Mouse (Mus musculus) left cerebral cortex, adult 2 months (tissue): ENCODE measurements around the gene Olfr231. TPM values are rescaled to one million over a fixed set of nuclear protein-coding genes. Genes with fewer than 3 reads are reported as not detected.

ENCODE experiments used
- DNase-seq, 2 experiments: peaks; one replicate each; pipeline ENCODE4 v3.0.0; 2021 to 2022; ENCODE audit warnings: low spot score in 2 of 2, mixed read lengths in 1 of 2; ENCODE audit errors: extremely low spot score in 1 of 2
- H3K27ac ChIP-seq: fragments of 200-600 bp; 2 replicates; pipeline ENCODE4 v1.8.1; 2022
- H3K4me3 ChIP-seq: fragments of 200-600 bp; 2 replicates; pipeline ENCODE4 v1.8.1; 2022
- CTCF ChIP-seq: fragments of 200-600 bp; IDR thresholded peaks from 2 replicates; pipeline ENCODE4 v1.8.1; 2022; ENCODE audit warnings: antibody characterized with exemption, mild to moderate bottlenecking, moderate library complexity
- intact Hi-C: fragments of 180-260 bp; cut with DNase I; formaldehyde crosslinking; loops from one replicate; pipeline ENCODE4 v1.15.1; 2025
- total RNA-seq, 2 experiments: library from RNA; stranded (reverse); gene quantifications; 2 replicates each; pipeline ENCODE4 v1.2.3; 2021

Olfr231 gene
- total RNA-seq, 2 experiments from 2014 or later, result not detected

- no peak within 1 kb of the TSS for H3K4me3 ChIP-seq
- TF ChIP-seq CTCF, result no peak
Observed at GRCm38 (mm10) chr1:174066305-174066704, 54.7 kb downstream of the Olfr231 start, which contains the start of gene Olfr430. Gene Olfr430, plus strand, starts transcription at chr1:174066605.

More at GRCm38 (mm10) chr1:174066305-174066704, 54.7 kb downstream of the Olfr231 start, which contains the start of gene Olfr430:
- no peak for DNase-seq
- intact Hi-C loops, result no loop called here
- H3K27ac ChIP-seq, result no peak within 1 kb of the TSS

Other genes starting within 250 kb of the Olfr231 start
- gene Ifi211, start 208.1 kb downstream of the Olfr231 start, total RNA-seq, result not detected
- 1 to 10 TPM; 1.5 to 2.3 TPM for gene Mndal, start 178.7 kb downstream of the Olfr231 start, total RNA-seq
- under 1 TPM; 0.30 to 0.70 TPM for gene Ifi203, start 178.5 kb downstream of the Olfr231 start, total RNA-seq
- not detected for gene Ifi202b, start 138.4 kb downstream of the Olfr231 start, total RNA-seq
- not detected for gene Ifi205, start 89.4 kb downstream of the Olfr231 start, total RNA-seq
- not detected for gene Olfr433, start 80.5 kb downstream of the Olfr231 start, total RNA-seq
- gene Olfr432, start 72.0 kb downstream of the Olfr231 start, total RNA-seq, result not detected
- gene Olfr430, start 54.6 kb downstream of the Olfr231 start, total RNA-seq, result not detected
- not detected for gene Olfr429, start 36.8 kb downstream of the Olfr231 start, total RNA-seq
- not detected for gene Olfr427, start 24.3 kb downstream of the Olfr231 start, total RNA-seq
- gene Olfr424, start 10.4 kb upstream of the Olfr231 start, total RNA-seq, result not detected
- not detected for gene Olfr420, start 34.5 kb upstream of the Olfr231 start, total RNA-seq
- gene Spta1, start 51.6 kb upstream of the Olfr231 start, total RNA-seq, result under 1 TPM; 0.05 to 0.07 TPM
- gene Olfr419, start 130.9 kb upstream of the Olfr231 start, total RNA-seq, result not detected
- not detected for gene Mptx1, start 209.4 kb upstream of the Olfr231 start, total RNA-seq
- gene Olfr417, start 244.0 kb upstream of the Olfr231 start, total RNA-seq, result not detected